Mouse (Mus musculus): ENCODE data around the gene Igsf8.
"Not testable (repeated sequence)": the region's sequence is repeated elsewhere in the genome, so short reads cannot be mapped to it uniquely, and the experiment has no call there.

Igsf8 gene

GRCm38 (mm10) chr1:172261477-172262078, at the start of gene Igsf8:
Igsf8 (plus strand) TSS chr1:172261641.
- in situ Hi-C loops (cut with MboI), result no loop called here

GRCm38 (mm10) chr1:172212776-172213175, 48.7 kb upstream of the Igsf8 start:
- in situ Hi-C loops (cut with MboI), result no loop called here

- in situ Hi-C loops (cut with MboI), result no loop called here
Measured at GRCm38 (mm10) chr1:172213771-172214170, 47.7 kb upstream of the Igsf8 start.

- in situ Hi-C loops (cut with MboI), result no loop called here
Measured at GRCm38 (mm10) chr1:172214748-172215147, 46.7 kb upstream of the Igsf8 start.

- in situ Hi-C loops (cut with MboI), result no loop called here
Measured at GRCm38 (mm10) chr1:172217148-172217547, 44.3 kb upstream of the Igsf8 start.

GRCm38 (mm10) chr1:172218164-172218910, 43.1 kb upstream of the Igsf8 start:
- in situ Hi-C loops (cut with MboI), result no loop called here

- in situ Hi-C loops (cut with MboI), result no loop called here
Measured at GRCm38 (mm10) chr1:172219451-172220406, 41.7 kb upstream of the Igsf8 start, which contains the start of gene Casq1. Casq1 (minus strand) TSS chr1:172219868.

- in situ Hi-C loops (cut with MboI), result no loop called here
Measured at GRCm38 (mm10) chr1:172220414-172220813, 41.0 kb upstream of the Igsf8 start.

GRCm38 (mm10) chr1:172221297-172222063, 40.0 kb upstream of the Igsf8 start:
- in situ Hi-C loops (cut with MboI), result no loop called here

- in situ Hi-C loops (cut with MboI), result no loop called here
Measured at GRCm38 (mm10) chr1:172228209-172228608, 33.2 kb upstream of the Igsf8 start.

GRCm38 (mm10) chr1:172229215-172229614, 32.2 kb upstream of the Igsf8 start:
- in situ Hi-C loops (cut with MboI), result no loop called here

GRCm38 (mm10) chr1:172240945-172241708, 20.3 kb upstream of the Igsf8 start:
- in situ Hi-C loops (cut with MboI), result no loop called here

- in situ Hi-C loops (cut with MboI), result no loop called here
Measured at GRCm38 (mm10) chr1:172242401-172242800, 19.0 kb upstream of the Igsf8 start.

- in situ Hi-C loops (cut with MboI), result no loop called here
Measured at GRCm38 (mm10) chr1:172243547-172244205, 17.8 kb upstream of the Igsf8 start.

GRCm38 (mm10) chr1:172244645-172245044, 16.8 kb upstream of the Igsf8 start:
- in situ Hi-C loops (cut with MboI), result not testable (repeated sequence)

GRCm38 (mm10) chr1:172247216-172247615, 14.2 kb upstream of the Igsf8 start:
- in situ Hi-C loops (cut with MboI), result no loop called here

GRCm38 (mm10) chr1:172247679-172248078, 13.8 kb upstream of the Igsf8 start:
- in situ Hi-C loops (cut with MboI), result no loop called here

- in situ Hi-C loops (cut with MboI), result no loop called here
Measured at GRCm38 (mm10) chr1:172258314-172258713, 3.1 kb upstream of the Igsf8 start, which contains the start of gene Atp1a4. Atp1a4 (minus strand) TSS chr1:172258414.

- in situ Hi-C loops (cut with MboI), result no loop called here
Measured at GRCm38 (mm10) chr1:172271208-172271607, 9.8 kb downstream of the Igsf8 start.

GRCm38 (mm10) chr1:172271765-172272164, 10.3 kb downstream of the Igsf8 start:
- in situ Hi-C loops (cut with MboI), result no loop called here

Measured in mature B cell (primary cell).